Mouse (Mus musculus) spleen, embryonic (tissue): Measurements from ENCODE around the gene Col25a1.

Experiments used
- CTCF ChIA-PET: fragments of 350-600 bp; sonication (Branson Sonifier 250); formaldehyde crosslinking; loops from one replicate; lab custom pipeline; 2022; lab: Charles Lee

Col25a1 gene

GRCm38 (mm10) chr3:130443842-130444627, 312.7 kb downstream of the Col25a1 start:
- CTCF ChIA-PET, result no interaction called here

- CTCF ChIA-PET, result no interaction called here
These were observed 318.6 kb downstream of the Col25a1 start for GRCm38 (mm10) chr3:130449864-130450263.

- CTCF ChIA-PET, result no interaction called here
These were observed 334.1 kb downstream of the Col25a1 start for GRCm38 (mm10) chr3:130465371-130465770.

GRCm38 (mm10) chr3:130473211-130473768, 342.0 kb downstream of the Col25a1 start:
- CTCF ChIA-PET, result no interaction called here

GRCm38 (mm10) chr3:130473970-130474369, 342.7 kb downstream of the Col25a1 start:
- CTCF ChIA-PET, result no interaction called here

GRCm38 (mm10) chr3:130482513-130482912, 351.2 kb downstream of the Col25a1 start:
- CTCF ChIA-PET, result no interaction called here

GRCm38 (mm10) chr3:130488839-130489238, 357.5 kb downstream of the Col25a1 start:
- CTCF ChIA-PET, result no interaction called here

- CTCF ChIA-PET, result no interaction called here
These were observed 362.9 kb downstream of the Col25a1 start for GRCm38 (mm10) chr3:130494192-130494591.

GRCm38 (mm10) chr3:130494665-130495396, 363.5 kb downstream of the Col25a1 start:
- CTCF ChIA-PET, result no interaction called here

GRCm38 (mm10) chr3:130497036-130497435, 365.7 kb downstream of the Col25a1 start:
- CTCF ChIA-PET, result no interaction called here

GRCm38 (mm10) chr3:130501713-130502112, 370.4 kb downstream of the Col25a1 start:
- CTCF ChIA-PET, result no interaction called here

GRCm38 (mm10) chr3:130508330-130508729, 377.0 kb downstream of the Col25a1 start:
- CTCF ChIA-PET, result no interaction called here

GRCm38 (mm10) chr3:130518457-130518879, 387.2 kb downstream of the Col25a1 start:
- CTCF ChIA-PET, result no interaction called here

GRCm38 (mm10) chr3:130521834-130522476, 390.7 kb downstream of the Col25a1 start:
- CTCF ChIA-PET, result no interaction called here

GRCm38 (mm10) chr3:130523019-130523418, 391.7 kb downstream of the Col25a1 start:
- CTCF ChIA-PET, result no interaction called here

- CTCF ChIA-PET, result no interaction called here
These were observed 393.3 kb downstream of the Col25a1 start for GRCm38 (mm10) chr3:130524367-130525137.

GRCm38 (mm10) chr3:130535021-130535420, 403.7 kb downstream of the Col25a1 start:
- CTCF ChIA-PET, result no interaction called here

- CTCF ChIA-PET, result no interaction called here
These were observed 410.2 kb downstream of the Col25a1 start for GRCm38 (mm10) chr3:130541541-130541940.

GRCm38 (mm10) chr3:130545995-130546394, 414.7 kb downstream of the Col25a1 start:
- CTCF ChIA-PET, result no interaction called here

- CTCF ChIA-PET, result no interaction called here
These were observed 417.8 kb downstream of the Col25a1 start for GRCm38 (mm10) chr3:130549066-130549465.

- CTCF ChIA-PET, result no interaction called here
These were observed 425.0 kb downstream of the Col25a1 start for GRCm38 (mm10) chr3:130556263-130556662.
